Mouse (Mus musculus) yolk sac, embryonic 10.5 days (tissue): ENCODE data around the gene Rabgap1l.

Experiments used
- DNase-seq: peaks from one replicate; pipeline ENCODE4 v3.0.0-alpha.2; 2017; ENCODE audit warnings: low spot score

The Rabgap1l gene

DNA sequence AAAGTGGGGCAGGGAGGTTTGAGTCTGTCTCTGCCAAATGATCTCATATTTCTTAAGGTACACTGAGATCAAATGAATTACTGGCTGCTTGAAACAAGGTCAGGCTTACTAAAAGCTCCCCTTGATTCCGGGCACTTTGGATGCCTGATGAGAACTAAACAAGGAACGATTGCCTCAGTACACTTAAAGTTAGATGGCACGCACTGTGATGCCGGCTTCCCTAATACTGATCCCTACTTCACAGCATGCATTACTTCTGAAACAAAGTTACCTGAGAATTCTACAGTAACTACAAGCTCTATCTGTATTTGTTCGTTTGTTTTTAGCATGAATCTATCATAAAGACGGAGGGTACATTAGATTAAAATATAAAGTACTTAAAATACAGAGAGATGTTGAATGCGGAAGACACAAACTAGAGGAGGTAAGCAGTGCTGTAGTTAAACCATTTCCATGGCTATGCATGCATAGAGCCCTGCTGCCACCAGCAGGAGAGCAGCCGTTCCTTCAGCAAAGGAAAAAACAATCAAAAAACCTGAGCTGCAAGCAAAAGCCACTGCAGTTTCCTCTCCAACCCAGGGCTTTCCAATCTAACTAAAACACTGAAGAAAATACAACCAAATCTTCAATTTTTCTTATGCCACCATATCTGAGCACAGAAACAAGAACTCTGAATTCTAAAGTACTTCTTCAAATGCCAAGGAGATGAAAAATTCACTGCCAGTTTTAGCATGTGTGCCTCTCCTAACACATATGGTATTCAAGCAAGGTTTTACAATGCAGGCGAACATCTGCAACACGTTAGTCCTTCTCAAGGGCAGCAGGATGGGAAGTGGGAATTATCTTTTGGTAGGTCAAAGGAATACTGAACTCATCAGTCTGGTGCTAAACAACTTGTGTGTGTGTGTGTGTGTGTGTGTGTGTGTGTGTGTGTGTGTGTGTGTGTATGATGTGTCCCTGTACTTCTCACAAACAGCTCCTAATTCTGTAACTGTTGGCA is 415.4 kb downstream of the Rabgap1l start:
- DNase-seq = peak; percentile 9

GRCm38 (mm10) chr1:160374490-160374889 is 418.5 kb downstream of the Rabgap1l start:
- no peak for DNase-seq

DNA sequence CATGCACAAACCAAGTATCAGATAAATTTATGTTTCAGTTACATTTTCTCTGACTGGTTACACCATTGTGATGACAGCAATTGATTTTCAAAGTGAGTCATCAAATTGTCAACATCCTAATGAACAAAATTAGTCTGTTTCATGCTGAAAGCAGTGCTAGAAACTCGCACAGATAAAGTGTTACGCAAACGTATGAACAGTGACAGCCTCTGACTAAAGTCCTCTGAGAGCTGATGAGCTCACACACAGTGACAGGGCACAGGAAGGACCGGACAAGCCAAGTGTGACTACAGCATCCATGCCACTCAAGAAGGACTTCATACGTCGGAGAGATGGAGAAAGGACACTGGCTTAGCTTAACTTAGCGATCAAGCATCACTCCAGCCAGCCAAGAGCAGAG is 419.7 kb downstream of the Rabgap1l start:
- DNase-seq = no peak

- DNase-seq = no peak
Observed at GRCm38 (mm10) chr1:160371696-160372095, 421.3 kb downstream of the Rabgap1l start.

DNA sequence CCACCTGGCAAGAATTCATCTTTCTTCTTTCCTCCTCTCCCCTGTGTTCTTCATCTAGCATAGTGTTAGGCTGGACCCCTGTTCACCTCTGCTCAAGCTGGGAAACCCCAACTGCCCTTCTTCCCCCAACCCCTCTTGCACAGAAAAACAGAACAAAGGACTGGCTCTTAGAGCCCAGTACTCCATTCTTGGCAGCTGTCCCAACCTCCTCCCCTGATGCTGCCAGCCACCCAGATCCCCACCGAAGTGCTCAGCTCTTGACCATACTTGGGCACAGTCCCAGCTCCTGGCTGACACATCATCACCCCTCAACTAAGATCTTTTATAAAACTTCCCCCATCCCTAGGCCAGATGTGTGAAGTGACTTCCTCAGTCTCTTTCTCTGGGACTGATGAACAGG is 422.5 kb downstream of the Rabgap1l start:
- no peak for DNase-seq

DNA sequence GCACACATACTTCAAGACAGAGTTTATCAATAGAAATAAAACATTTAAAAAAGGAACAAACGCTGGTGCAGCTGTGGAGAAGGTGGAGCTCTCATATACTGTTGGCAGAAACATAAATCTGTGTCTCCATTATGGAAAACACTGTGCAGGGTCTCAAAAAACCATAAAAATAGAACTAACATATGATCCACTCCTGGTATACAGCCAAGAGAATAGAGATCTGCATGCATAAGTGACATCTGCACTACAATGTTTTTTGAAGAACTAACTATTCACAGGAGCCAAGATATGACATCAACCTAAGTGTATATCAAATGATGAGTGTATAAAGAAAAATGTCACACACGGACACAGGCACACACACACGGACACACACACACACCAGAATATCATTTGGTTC is 426.4 kb downstream of the Rabgap1l start:
- DNase-seq = no peak

GRCm38 (mm10) chr1:160357268-160357667 is 435.7 kb downstream of the Rabgap1l start:
- DNase-seq = no peak

DNA sequence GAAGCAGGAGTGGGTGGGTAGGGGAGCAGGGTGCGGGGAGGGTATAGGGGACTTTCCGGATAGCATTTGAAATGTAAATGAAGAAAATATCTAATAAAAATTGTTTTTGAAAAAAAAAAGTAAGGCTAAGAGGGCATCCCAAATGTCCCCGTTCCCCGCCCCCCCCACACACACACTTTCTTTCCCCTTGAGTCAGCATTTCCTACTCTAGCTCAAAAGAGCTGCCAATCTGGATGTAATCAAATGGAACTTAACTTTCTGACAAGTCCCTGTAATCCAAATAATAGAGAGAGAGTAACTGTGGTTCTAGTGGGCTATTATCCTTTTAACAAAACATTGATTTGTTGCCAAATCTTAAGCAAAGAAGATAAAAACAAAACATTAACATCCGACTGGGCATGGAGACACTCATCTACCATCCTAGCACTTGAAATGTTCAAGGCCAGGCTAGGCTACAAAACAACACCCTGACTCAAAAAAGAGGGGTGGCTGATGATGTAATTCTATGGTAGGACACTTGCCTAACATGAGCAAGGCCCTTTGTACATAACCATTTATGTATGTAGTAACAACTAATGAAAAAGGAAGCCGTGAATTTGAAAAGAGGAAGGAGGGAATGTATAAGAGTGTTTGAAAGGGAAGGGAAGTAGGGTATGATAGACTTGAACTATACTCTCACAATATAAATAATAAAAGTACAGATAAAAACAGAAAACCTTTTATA is 439.1 kb downstream of the Rabgap1l start:
- no peak for DNase-seq

DNA sequence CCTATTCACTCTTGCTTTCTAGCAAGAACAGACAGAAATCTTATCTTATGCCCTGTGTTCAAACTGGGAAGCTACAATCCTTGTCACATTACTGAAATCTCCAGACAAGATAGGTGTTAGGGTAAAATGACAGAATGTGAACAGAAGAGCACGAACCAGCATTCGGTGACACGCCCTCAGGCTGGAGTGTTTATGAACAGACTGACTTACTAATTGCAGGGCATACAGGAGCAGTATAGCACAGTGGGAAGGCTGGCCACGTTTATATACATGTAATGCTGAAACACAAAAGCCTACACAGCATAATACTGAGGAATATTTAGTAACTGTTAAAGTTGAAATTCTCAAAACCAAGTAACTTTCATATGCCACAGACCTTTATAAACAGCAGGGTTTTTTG is 440.7 kb downstream of the Rabgap1l start:
- DNase-seq = no peak

DNA sequence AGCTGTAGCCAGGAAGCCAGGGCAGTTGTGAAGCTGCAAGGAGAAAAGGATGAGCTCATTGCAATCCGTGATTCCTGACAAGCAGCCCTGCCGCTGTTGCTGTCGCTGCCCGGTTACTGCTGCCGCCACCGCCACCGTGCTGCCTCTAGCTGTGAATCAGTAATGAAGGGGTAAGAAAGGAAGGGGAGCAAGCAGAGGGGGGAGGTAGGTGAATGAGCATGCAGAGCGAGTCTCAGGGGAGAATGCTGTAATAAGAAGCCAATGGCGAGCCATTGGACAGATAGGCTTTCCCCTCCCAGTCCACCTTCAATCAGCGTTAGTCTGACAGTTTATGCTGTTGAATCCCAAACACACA is 441.2 kb downstream of the Rabgap1l start:
- DNase-seq = peak; percentile 35

DNA sequence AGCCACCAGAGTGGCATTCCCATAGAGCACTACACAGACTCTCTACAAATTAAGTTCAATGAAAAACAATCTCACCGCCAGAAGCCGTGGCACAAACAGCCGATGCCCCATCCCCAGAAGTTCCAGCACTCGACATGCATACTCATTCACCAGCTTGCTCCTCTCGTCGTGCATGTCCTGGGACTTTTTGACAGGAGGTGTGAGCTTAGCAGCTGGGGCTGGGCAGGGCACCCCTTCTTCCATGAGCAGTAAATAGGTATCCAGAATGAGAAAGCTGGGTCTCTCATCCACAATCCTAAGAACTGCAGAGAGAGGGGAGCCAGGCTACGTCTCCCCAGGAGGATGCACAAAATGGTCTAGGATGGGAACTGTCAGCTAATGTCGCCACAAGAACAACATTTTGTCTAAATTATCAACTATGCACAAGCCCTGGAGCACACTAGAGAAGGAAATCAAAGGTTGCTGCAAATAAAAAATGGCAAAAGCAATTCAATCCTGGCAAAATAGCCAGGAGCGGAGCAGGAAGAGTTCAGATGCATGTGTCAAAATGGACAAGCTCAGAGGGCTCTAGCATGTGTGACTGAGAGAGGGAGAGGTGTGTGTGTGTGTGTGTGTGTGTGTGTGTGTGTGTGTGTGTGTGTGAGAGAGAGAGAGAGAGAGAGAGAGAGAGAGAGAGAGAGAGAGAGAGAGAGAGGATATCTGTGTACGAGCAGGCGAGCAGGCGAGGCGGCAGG is 441.7 kb downstream of the Rabgap1l start:
- DNase-seq = no peak

- DNase-seq = no peak
Observed at GRCm38 (mm10) chr1:160340653-160341052, 452.4 kb downstream of the Rabgap1l start.

DNA sequence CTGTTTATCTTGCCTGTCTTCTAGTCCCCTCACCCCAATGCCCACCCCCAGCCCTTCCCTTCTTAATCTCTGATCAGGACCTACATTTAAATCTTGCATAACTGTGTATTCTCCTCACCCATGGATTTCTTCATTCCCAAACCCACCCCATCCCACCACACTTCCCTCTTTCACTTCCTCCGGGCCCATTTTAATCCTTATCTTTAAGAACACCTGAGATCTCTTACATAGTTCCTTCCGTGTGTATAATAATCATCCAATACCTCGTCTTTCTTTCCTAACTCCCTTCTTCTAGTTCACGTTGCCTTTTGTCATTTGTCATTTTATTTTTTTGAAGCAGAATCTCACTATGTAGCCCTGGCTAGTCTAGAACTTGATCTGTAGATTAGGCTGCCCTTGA is 453.6 kb downstream of the Rabgap1l start:
- no peak for DNase-seq

- no peak for DNase-seq
Observed at GRCm38 (mm10) chr1:160334791-160335190, 458.2 kb downstream of the Rabgap1l start.

- no peak for DNase-seq
Observed at GRCm38 (mm10) chr1:160330828-160331227, 462.2 kb downstream of the Rabgap1l start.

- no peak for DNase-seq
Observed at GRCm38 (mm10) chr1:160330222-160330621, 462.8 kb downstream of the Rabgap1l start.

GRCm38 (mm10) chr1:160329788-160330187 is 463.2 kb downstream of the Rabgap1l start:
- DNase-seq = no peak

- DNase-seq = no peak
Observed at GRCm38 (mm10) chr1:160327531-160327930, 465.5 kb downstream of the Rabgap1l start.

DNA sequence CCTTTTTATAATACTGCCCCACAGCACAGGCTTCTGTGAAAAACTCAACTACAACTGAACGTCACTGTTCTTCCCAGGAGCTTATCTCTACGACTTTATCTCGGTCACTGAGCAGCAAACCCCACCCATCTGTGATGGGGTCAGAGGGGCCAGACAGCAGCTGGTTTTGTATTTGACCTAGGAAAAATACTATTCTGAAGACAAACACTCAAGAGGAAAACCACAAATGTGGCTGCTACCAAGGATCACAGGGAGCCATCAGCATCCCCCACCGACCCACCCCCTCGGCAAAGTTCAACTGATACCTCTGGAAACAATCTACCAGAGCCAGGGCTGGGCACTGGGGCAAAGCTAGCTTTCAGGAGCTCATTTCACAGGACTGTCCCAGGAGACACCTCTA is 467.5 kb downstream of the Rabgap1l start:
- no peak for DNase-seq

- no peak for DNase-seq
Observed at GRCm38 (mm10) chr1:160320690-160321089, 472.3 kb downstream of the Rabgap1l start.

- DNase-seq = peak; percentile 25
Observed at GRCm38 (mm10) chr1:160318057-160318725, 474.8 kb downstream of the Rabgap1l start.

- DNase-seq = no peak
Observed at GRCm38 (mm10) chr1:160316239-160316638, 476.8 kb downstream of the Rabgap1l start.
